Mouse (Mus musculus) myocyte (in vitro differentiated cells): ENCODE measurements at regions not wholly inside any gene's neighbourhood (a gene's known extent, or its start where the extent isn't known, plus 50 kb on each side); places are given as distances from the start of the nearest gene placed in this dataset.

Experiments used
- H3K27me3 ChIP-seq: one replicate; pipeline ENCODE4 v1.6.1; 2011; ENCODE audit not compliant: control insufficient read depth, insufficient read depth, insufficient read length
- H3K36me3 ChIP-seq: one replicate; pipeline ENCODE4 v1.6.1; 2011; ENCODE audit not compliant: control insufficient read depth, insufficient read depth
- H3K4me2 ChIP-seq: one replicate; pipeline ENCODE4 v1.6.1; 2011; ENCODE audit warnings: low read depth, control low read depth
- H3K4me3 ChIP-seq: one replicate; pipeline ENCODE4 v1.5.1; 2011; ENCODE audit warnings: mild to moderate bottlenecking, control low read depth, moderate library complexity
- H3K79me2 ChIP-seq: one replicate; pipeline ENCODE4 v1.6.1; 2011; ENCODE audit not compliant: control insufficient read depth, insufficient read depth
- H3ac ChIP-seq: one replicate; pipeline ENCODE4 v1.6.1; 2011; ENCODE audit not compliant: control insufficient read depth, insufficient read length
- CEBPB ChIP-seq: IDR thresholded peaks from 2 replicates; pipeline ENCODE4 v1.6.1; 2011; ENCODE audit warnings: mild to moderate bottlenecking, moderate library complexity; ENCODE audit not compliant: poor library complexity, insufficient read depth, severe bottlenecking
- E2F4 ChIP-seq: IDR thresholded peaks from one replicate; pipeline ENCODE4 v1.6.1; 2011; ENCODE audit warnings: mild to moderate bottlenecking, control low read depth, moderate library complexity; ENCODE audit not compliant: insufficient read depth
- MAX ChIP-seq: IDR thresholded peaks from one replicate; pipeline ENCODE4 v1.6.1; 2011; ENCODE audit warnings: low read depth, mild to moderate bottlenecking, control low read depth
- MYOD1 ChIP-seq, 3 experiments: IDR thresholded peaks; one replicate each; pipeline ENCODE4 v1.6.1; 2011; ENCODE audit warnings: control low read depth in 2 of 3, low read depth in 2 of 3, mild to moderate bottlenecking in 2 of 3, moderate library complexity in 1 of 3; ENCODE audit not compliant: insufficient read length in 2 of 3, control insufficient read depth in 1 of 3
- MYOG ChIP-seq, 3 experiments: IDR thresholded peaks; one replicate each; pipeline ENCODE4 v1.6.1; 2011; ENCODE audit warnings: control low read depth in 2 of 3, low read depth in 2 of 3, mild to moderate bottlenecking in 2 of 3; ENCODE audit not compliant: insufficient read length in 2 of 3, control insufficient read depth in 1 of 3, insufficient read depth in 1 of 3
- POLR2A ChIP-seq: IDR thresholded peaks from one replicate; pipeline ENCODE4 v1.6.1; 2011; ENCODE audit warnings: low read depth, mild to moderate bottlenecking, control low read depth, moderate library complexity; ENCODE audit not compliant: insufficient read length
- POLR2AphosphoS2 ChIP-seq: IDR thresholded peaks from one replicate; pipeline ENCODE4 v1.6.1; 2011; ENCODE audit warnings: low read depth, control low read depth; ENCODE audit not compliant: insufficient read length
- REST ChIP-seq: IDR thresholded peaks from one replicate; pipeline ENCODE4 v1.6.1; 2011; ENCODE audit warnings: mild to moderate bottlenecking, control low read depth, moderate library complexity; ENCODE audit not compliant: insufficient read depth, insufficient read length
- SRF ChIP-seq: IDR thresholded peaks from one replicate; pipeline ENCODE4 v1.6.1; 2011; ENCODE audit warnings: low read depth; ENCODE audit not compliant: control insufficient read depth, insufficient read length
- TCF12 ChIP-seq: IDR thresholded peaks from one replicate; pipeline ENCODE4 v1.6.1; 2011; ENCODE audit warnings: mild to moderate bottlenecking, control low read depth; ENCODE audit not compliant: poor library complexity, insufficient read depth, severe bottlenecking
- TCF3 ChIP-seq: IDR thresholded peaks from one replicate; pipeline ENCODE4 v1.6.1; 2011; ENCODE audit warnings: low read depth, control low read depth; ENCODE audit not compliant: insufficient read length
- USF1 ChIP-seq: IDR thresholded peaks from one replicate; pipeline ENCODE4 v1.6.1; 2011; ENCODE audit warnings: low read depth, mild to moderate bottlenecking, control low read depth, moderate library complexity

- Histone ChIP-seq H3K4me2 (no peak overlapping the region), H3K27me3 (peaks cover 9% of the 10 kb centered on the region), H3K4me3 (no peak overlapping the region), H3K79me2 (no peaks in the 10 kb centered on the region), H3K36me3 (no peaks in the 10 kb centered on the region), H3ac (no peak overlapping the region)
- TF ChIP-seq CEBPB (no peak), REST (no peak), TCF12 (no peak), MYOG (IDR thresholded peaks at IDR 0.05; ENCODE audit: control insufficient read depth in 1 of 3, insufficient read depth in 1 of 3, insufficient read length in 2 of 3, low read depth in 2 of 3) (no peak), TCF3 (no peak), MYOD1 (IDR thresholded peaks at IDR 0.05; ENCODE audit: control insufficient read depth in 1 of 3, insufficient read length in 2 of 3, low read depth in 2 of 3) (no peak), POLR2AphosphoS2 (no peak), MAX (no peak), SRF (no peak), POLR2A (no peak), USF1 (no peak), E2F4 (no peak)
Observed at GRCm38 (mm10) chr15:37166744-37167143, 159.2 kb upstream of the Zfp706 start.

- Histone ChIP-seq H3K27me3 (peaks cover 7% of the 10 kb centered on the region), H3K36me3 (no peaks in the 10 kb centered on the region), H3ac (no peak overlapping the region), H3K4me2 (no peak overlapping the region), H3K79me2 (no peaks in the 10 kb centered on the region), H3K4me3 (no peak overlapping the region)
- TF ChIP-seq POLR2A (no peak), USF1 (no peak), MAX (no peak), E2F4 (no peak), REST (no peak), MYOD1 (IDR thresholded peaks at IDR 0.05; ENCODE audit: control insufficient read depth in 1 of 3, insufficient read length in 2 of 3, low read depth in 2 of 3) (no peak), CEBPB (no peak), TCF3 (no peak), SRF (no peak), MYOG (IDR thresholded peaks at IDR 0.05; ENCODE audit: control insufficient read depth in 1 of 3, insufficient read depth in 1 of 3, insufficient read length in 2 of 3, low read depth in 2 of 3) (no peak), TCF12 (no peak), POLR2AphosphoS2 (no peak)
Observed at GRCm38 (mm10) chr15:37165887-37166507, 158.4 kb upstream of the Zfp706 start.

- H3K4me2 ChIP-seq, result no peak overlapping the region
- H3K79me2 ChIP-seq, result no peaks in the 10 kb centered on the region
- no peaks in the 10 kb centered on the region for H3K36me3 ChIP-seq
- TF ChIP-seq REST (no peak), TCF3 (no peak), POLR2AphosphoS2 (no peak), USF1 (no peak), E2F4 (no peak), MYOG (IDR thresholded peaks at IDR 0.05; ENCODE audit: control insufficient read depth in 1 of 3, insufficient read depth in 1 of 3, insufficient read length in 2 of 3, low read depth in 2 of 3) (no peak), MAX (no peak)
- H3K4me3 ChIP-seq, result no peak overlapping the region
- H3K27me3 ChIP-seq, result peaks cover 5% of the 10 kb centered on the region
- H3ac ChIP-seq, result no peak overlapping the region
Observed at GRCm38 (mm10) chr15:37165216-37165615, 157.6 kb upstream of the Zfp706 start.

GRCm38 (mm10) chr15:37164191-37165135, 156.9 kb upstream of the Zfp706 start:
- peaks cover 5% of the 10 kb centered on the region for H3K27me3 ChIP-seq
- H3K4me2 ChIP-seq, result no peak overlapping the region
- no peak overlapping the region for H3K4me3 ChIP-seq
- H3K36me3 ChIP-seq, result no peaks in the 10 kb centered on the region
- no peak for TF ChIP-seq POLR2AphosphoS2
- no peak for TF ChIP-seq MAX
- TF ChIP-seq E2F4, result no peak
- TF ChIP-seq USF1, result no peak
- no peak for TF ChIP-seq MYOD1 (IDR thresholded peaks at IDR 0.05; ENCODE audit: control insufficient read depth in 1 of 3, insufficient read length in 2 of 3, low read depth in 2 of 3)
- TF ChIP-seq MYOG (IDR thresholded peaks at IDR 0.05; ENCODE audit: control insufficient read depth in 1 of 3, insufficient read depth in 1 of 3, insufficient read length in 2 of 3, low read depth in 2 of 3), result no peak
- no peak for TF ChIP-seq REST
- no peak for TF ChIP-seq CEBPB
- no peak for TF ChIP-seq SRF
- TF ChIP-seq TCF12, result no peak
- no peak for TF ChIP-seq POLR2A
- TF ChIP-seq TCF3, result no peak
- H3ac ChIP-seq, result no peak overlapping the region
- H3K79me2 ChIP-seq, result no peaks in the 10 kb centered on the region
